In genomic region chr7:4492284-4493224, GRCm38 (mm10) we compare ENCODE assay signal across 9 mouse cellular contexts. TPM values are rescaled to one million over a fixed set of nuclear protein-coding genes. Genes with fewer than 3 reads are reported as not detected.
A peak's percentile ranks its signal among the peaks of the same experiment; 100 is the strongest.
DNase-seq lines count a peak whose midpoint lies in the region; ATAC-seq and TF ChIP-seq lines count a peak whose summit lies in the region.
"Had no signal": no experiment of that assay in that cellular context is flagged by ENCODE, and none has a peak within 500 bp of the region (broad histone marks: within the 10 kb centered on the region; RNA-seq: fewer than 3 reads in every experiment).

No protein-coding gene starts in this region.

- no peaks in the 10 kb centered on the region for H3K9me3 ChIP-seq in lung, embryonic 16.5 days (ENCODE audit: control insufficient read depth, low read length)
- no peaks in the 10 kb centered on the region for H3K9me3 ChIP-seq in limb, embryonic 14.5 days (ENCODE audit: control insufficient read depth, low read length)
- H3K9me3 ChIP-seq in midbrain, postnatal 0 days (ENCODE audit: low read length) = no peaks in the 10 kb centered on the region
- no peaks in the 10 kb centered on the region for H3K9me3 ChIP-seq in hindbrain, embryonic 14.5 days (ENCODE audit: control insufficient read depth, low read length)
- H3K9me3 ChIP-seq: embryonic facial prominence, embryonic 12.5 days had no signal

- no peaks in the 10 kb centered on the region for H3K27me3 ChIP-seq in lung, embryonic 16.5 days (ENCODE audit: control insufficient read depth, insufficient read depth, low read depth, low read length)
- no peaks in the 10 kb centered on the region for H3K27me3 ChIP-seq in limb, embryonic 14.5 days (ENCODE audit: control insufficient read depth, insufficient read depth, low read length)
- H3K27me3 ChIP-seq in splenic B cell, adult 2 months (ENCODE audit: control insufficient read depth, insufficient read depth, low read length, poor library complexity, severe bottlenecking) = no peaks in the 10 kb centered on the region
- no peaks in the 10 kb centered on the region for H3K27me3 ChIP-seq in midbrain, postnatal 0 days (ENCODE audit: insufficient read depth, low read length)
- H3K27me3 ChIP-seq in hindbrain, embryonic 14.5 days (ENCODE audit: control insufficient read depth, insufficient read depth, low read length) = no peaks in the 10 kb centered on the region
- H3K27me3 ChIP-seq: embryonic facial prominence, embryonic 12.5 days had no signal

- H3K4me2 ChIP-seq in lung, embryonic 16.5 days (ENCODE audit: low read depth, low read length) = no peak overlapping the region
- H3K4me2 ChIP-seq in limb, embryonic 14.5 days (replicated peaks; ENCODE audit: low read depth, low read length, severe bottlenecking) = no peak overlapping the region
- H3K4me2 ChIP-seq in midbrain, postnatal 0 days (ENCODE audit: low read depth, low read length, poor library complexity, severe bottlenecking) = no peak overlapping the region
- no peak overlapping the region for H3K4me2 ChIP-seq in hindbrain, embryonic 14.5 days (replicated peaks)
- H3K4me2 ChIP-seq: embryonic facial prominence, embryonic 12.5 days had no signal

- TF ChIP-seq CTCF in layer of hippocampus, adult 2 months (conservative IDR thresholded peaks at IDR 0.05) = no peak
- no peak for TF ChIP-seq CTCF in midbrain, postnatal 0 days (IDR thresholded peaks at IDR 0.05)

- 0 out of 2 replicates have a peak, but pooled peaks cover 6% of the 10 kb centered on the region for H3K4me1 ChIP-seq in lung, embryonic 16.5 days (replicated peaks; ENCODE audit: control insufficient read depth, insufficient read depth, low read length)
- H3K4me1 ChIP-seq in brown adipose tissue, adult 24 weeks (ENCODE audit: control insufficient read depth, insufficient read depth, insufficient read length, low read length) = peaks cover 25% of the 10 kb centered on the region
- H3K4me1 ChIP-seq in limb, embryonic 14.5 days (ENCODE audit: control insufficient read depth, insufficient read depth, low read length) = no peaks in the 10 kb centered on the region
- no peaks in the 10 kb centered on the region for H3K4me1 ChIP-seq in midbrain, postnatal 0 days (ENCODE audit: insufficient read depth, low read length)
- no peaks in the 10 kb centered on the region for H3K4me1 ChIP-seq in hindbrain, embryonic 14.5 days (replicated peaks; ENCODE audit: control insufficient read depth, insufficient read depth, low read length)
- H3K4me1 ChIP-seq: embryonic facial prominence, embryonic 12.5 days had no signal

- H3K9ac ChIP-seq in lung, embryonic 16.5 days (ENCODE audit: low read length) = no peak overlapping the region
- H3K9ac ChIP-seq in limb, embryonic 14.5 days (ENCODE audit: low read depth, low read length, severe bottlenecking) = peak overlapping the region; percentile 13; the same call in 1 of the 2 replicates
- H3K9ac ChIP-seq in midbrain, postnatal 0 days (replicated peaks; ENCODE audit: low read length, poor library complexity, severe bottlenecking) = no peak overlapping the region
- no peak overlapping the region for H3K9ac ChIP-seq in hindbrain, embryonic 14.5 days
- H3K9ac ChIP-seq: embryonic facial prominence, embryonic 12.5 days had no signal

- no peak for DNase-seq in lung, postnatal 14 days
- DNase-seq in limb, embryonic 14.5 days (ENCODE audit: low spot score) = no peak
- DNase-seq in splenic B cell, adult 2 months (ENCODE audit: low read depth, low spot score) = peak; percentile 54
- no peak for DNase-seq in layer of hippocampus, adult 2 months (ENCODE audit: low spot score in 2 of 2)
- DNase-seq in midbrain, postnatal 0 days (ENCODE audit: low spot score) = no peak
- no peak for DNase-seq in hindbrain, embryonic 14.5 days (ENCODE audit: low spot score)

- peaks cover 22% of the 10 kb centered on the region for H3K36me3 ChIP-seq in lung, embryonic 16.5 days (ENCODE audit: control insufficient read depth, insufficient read depth, low read length)
- peaks cover 66% of the 10 kb centered on the region for H3K36me3 ChIP-seq in limb, embryonic 14.5 days (ENCODE audit: control insufficient read depth, insufficient read depth, low read length)
- H3K36me3 ChIP-seq in splenic B cell, adult 2 months (ENCODE audit: control insufficient read depth, insufficient read depth, low read length, poor library complexity, severe bottlenecking) = peaks cover 2% of the 10 kb centered on the region
- H3K36me3 ChIP-seq in midbrain, postnatal 0 days (ENCODE audit: insufficient read depth, low read length) = peaks cover 45% of the 10 kb centered on the region
- peaks cover 62% of the 10 kb centered on the region for H3K36me3 ChIP-seq in hindbrain, embryonic 14.5 days (replicated peaks; ENCODE audit: control insufficient read depth, insufficient read depth)

- H3K27ac ChIP-seq in lung, embryonic 16.5 days (ENCODE audit: low read length) = 0 out of 2 replicates have a peak overlapping the region, but pooled peaks have one; percentile 7
- peak overlapping the region; percentile 96 for H3K27ac ChIP-seq in brown adipose tissue, adult 24 weeks (replicated peaks; ENCODE audit: low read depth, low read length)
- no peak overlapping the region for H3K27ac ChIP-seq in limb, embryonic 14.5 days (replicated peaks; ENCODE audit: low read depth, low read length)
- H3K27ac ChIP-seq in layer of hippocampus, adult 2 months = no peak overlapping the region
- no peak overlapping the region for H3K27ac ChIP-seq in midbrain, postnatal 0 days (ENCODE audit: low read depth, low read length)
- H3K27ac ChIP-seq in hindbrain, embryonic 14.5 days = no peak overlapping the region
- H3K27ac ChIP-seq: embryonic facial prominence, embryonic 12.5 days had no signal

- 82% methylated on average over 13 of the region's 13 CpGs for WGBS in lung, embryonic 16.5 days
- WGBS in limb, embryonic 14.5 days = 73% methylated on average over 13 of the region's 13 CpGs
- WGBS in midbrain, postnatal 0 days = 89% methylated on average over 13 of the region's 13 CpGs
- WGBS in hindbrain, embryonic 14.5 days = 91% methylated on average over 13 of the region's 13 CpGs

- TF ChIP-seq POLR2A in limb, embryonic 14.5 days (IDR thresholded peaks at IDR 0.05; ENCODE audit: borderline replicate concordance, extremely low read depth, insufficient read depth, insufficient read length) = no peak

- ATAC-seq in lung, embryonic 16.5 days (ENCODE audit: low read depth) = peak; percentile 60
- ATAC-seq in limb, embryonic 14.5 days (ENCODE audit: low FRiP score, low read depth) = no peak
- ATAC-seq in midbrain, postnatal 0 days (ENCODE audit: low FRiP score) = no peak
- ATAC-seq in hindbrain, embryonic 14.5 days (ENCODE audit: low FRiP score) = no peak

- no peak overlapping the region for H3K4me3 ChIP-seq in lung, embryonic 16.5 days (ENCODE audit: low read length)
- H3K4me3 ChIP-seq in brown adipose tissue, adult 24 weeks (ENCODE audit: insufficient read depth, low read depth, low read length) = 0 out of 2 replicates have a peak overlapping the region, but pooled peaks have one; percentile 2
- H3K4me3 ChIP-seq in limb, embryonic 14.5 days (replicated peaks; ENCODE audit: low read length) = no peak overlapping the region
- no peak overlapping the region for H3K4me3 ChIP-seq in layer of hippocampus, adult 2 months
- H3K4me3 ChIP-seq in midbrain, postnatal 0 days (ENCODE audit: low read depth, low read length) = no peak overlapping the region
- no peak overlapping the region for H3K4me3 ChIP-seq in hindbrain, embryonic 14.5 days (replicated peaks; ENCODE audit: low read length)
- H3K4me3 ChIP-seq: embryonic facial prominence, embryonic 12.5 days had no signal

RNA-seq across cellular contexts. Expression of gene Ppp1r12c, which starts 8.9 kb away (rescaled TPM):
- polyA plus RNA-seq in lung, embryonic 16.5 days (2015; fragmentation: Nextera tagmentation; extraction: Ambion mirVana) = 20.1 and 21.0 TPM in 2 replicates
- 32.9 and 42.2 TPM in 2 replicates for polyA plus RNA-seq in brown adipose tissue, adult 24 weeks (2012; ENCODE audit: insufficient read depth, insufficient read length, missing spikeins)
- polyA plus RNA-seq in limb, embryonic 14.5 days (2012; rRNA removed) = 89.6 and 103 TPM in 2 replicates
- polyA plus RNA-seq in limb, embryonic 14.5 days (2014; fragmentation: Nextera tagmentation; extraction: Ambion mirVana) = 59.1 and 68.6 TPM in 2 replicates
- 100 to 1,000 TPM; 157 to 161 TPM for total RNA-seq in layer of hippocampus, adult 2 months (2021)
- total RNA-seq in midbrain, postnatal 0 days (2014; rRNA removed) = 75.5 and 114 TPM in 2 replicates
- 34.6 and 35.0 TPM in 2 replicates for polyA plus RNA-seq in midbrain, postnatal 0 days (2015; fragmentation: Nextera tagmentation; extraction: Ambion mirVana)
- 50.1 and 54.7 TPM in 2 replicates for polyA plus RNA-seq in hindbrain, embryonic 14.5 days (2014; fragmentation: Nextera tagmentation; extraction: Ambion mirVana)

RNA-seq across cellular contexts. Expression of gene Tnnt1, which starts 23.6 kb away (rescaled TPM):
- 28.6 and 34.6 TPM in 2 replicates for polyA plus RNA-seq in lung, embryonic 16.5 days (2015; fragmentation: Nextera tagmentation; extraction: Ambion mirVana)
- 25.6 and 40.1 TPM in 2 replicates for polyA plus RNA-seq in brown adipose tissue, adult 24 weeks (2012; ENCODE audit: insufficient read depth, insufficient read length, missing spikeins)
- 99.8 and 238 TPM in 2 replicates for polyA plus RNA-seq in limb, embryonic 14.5 days (2012; rRNA removed)
- 241 and 300 TPM in 2 replicates for polyA plus RNA-seq in limb, embryonic 14.5 days (2014; fragmentation: Nextera tagmentation; extraction: Ambion mirVana)
- 1 to 10 TPM; 1.7 to 4.0 TPM for total RNA-seq in layer of hippocampus, adult 2 months (2021)
- total RNA-seq in midbrain, postnatal 0 days (2014; rRNA removed) = 2.9 and 4.2 TPM in 2 replicates
- polyA plus RNA-seq in midbrain, postnatal 0 days (2015; fragmentation: Nextera tagmentation; extraction: Ambion mirVana) = 3.3 and 4.1 TPM in 2 replicates
- 1.8 and 3.9 TPM in 2 replicates for polyA plus RNA-seq in hindbrain, embryonic 14.5 days (2014; fragmentation: Nextera tagmentation; extraction: Ambion mirVana)

RNA-seq across cellular contexts. Expression of gene Tnni3, which starts 31.5 kb away (rescaled TPM):
- polyA plus RNA-seq in lung, embryonic 16.5 days (2015; fragmentation: Nextera tagmentation; extraction: Ambion mirVana) = 77.2 and 102 TPM in 2 replicates
- not detected in 2 replicates for polyA plus RNA-seq in brown adipose tissue, adult 24 weeks (2012; ENCODE audit: insufficient read depth, insufficient read length, missing spikeins)
- polyA plus RNA-seq in limb, embryonic 14.5 days (2012; rRNA removed) = 10.6 and 11.1 TPM in 2 replicates
- 2.8 and 2.9 TPM in 2 replicates for polyA plus RNA-seq in limb, embryonic 14.5 days (2014; fragmentation: Nextera tagmentation; extraction: Ambion mirVana)
- under 1 TPM in 1 of 2 experiments, not detected in 1; 0.64 TPM for total RNA-seq in layer of hippocampus, adult 2 months (2021)
- 4.1 TPM in 1 of 2 replicates, not detected in the other for total RNA-seq in midbrain, postnatal 0 days (2014; rRNA removed)
- polyA plus RNA-seq in midbrain, postnatal 0 days (2015; fragmentation: Nextera tagmentation; extraction: Ambion mirVana) = 1.4 and 1.7 TPM in 2 replicates
- 0.36 and 0.46 TPM in 2 replicates for polyA plus RNA-seq in hindbrain, embryonic 14.5 days (2014; fragmentation: Nextera tagmentation; extraction: Ambion mirVana)

RNA-seq across cellular contexts. Expression of gene Eps8l1, which starts 32.1 kb away (rescaled TPM):
- 21.3 and 23.6 TPM in 2 replicates for polyA plus RNA-seq in lung, embryonic 16.5 days (2015; fragmentation: Nextera tagmentation; extraction: Ambion mirVana)
- polyA plus RNA-seq in brown adipose tissue, adult 24 weeks (2012; ENCODE audit: insufficient read depth, insufficient read length, missing spikeins) = 2.2 and 2.3 TPM in 2 replicates
- 6.9 and 10.0 TPM in 2 replicates for polyA plus RNA-seq in limb, embryonic 14.5 days (2012; rRNA removed)
- polyA plus RNA-seq in limb, embryonic 14.5 days (2014; fragmentation: Nextera tagmentation; extraction: Ambion mirVana) = 1.9 and 6.5 TPM in 2 replicates
- 1 to 10 TPM; 7.8 to 8.9 TPM for total RNA-seq in layer of hippocampus, adult 2 months (2021)
- total RNA-seq in midbrain, postnatal 0 days (2014; rRNA removed) = 3.9 and 13.3 TPM in 2 replicates
- polyA plus RNA-seq in midbrain, postnatal 0 days (2015; fragmentation: Nextera tagmentation; extraction: Ambion mirVana) = 5.2 and 7.4 TPM in 2 replicates
- 6.6 and 7.3 TPM in 2 replicates for polyA plus RNA-seq in hindbrain, embryonic 14.5 days (2014; fragmentation: Nextera tagmentation; extraction: Ambion mirVana)

RNA-seq across cellular contexts. Expression of gene Dnaaf3, which starts 39.7 kb away (rescaled TPM):
- 4.7 TPM in 2 replicates for polyA plus RNA-seq in lung, embryonic 16.5 days (2015; fragmentation: Nextera tagmentation; extraction: Ambion mirVana)
- not detected in 2 replicates for polyA plus RNA-seq in brown adipose tissue, adult 24 weeks (2012; ENCODE audit: insufficient read depth, insufficient read length, missing spikeins)
- polyA plus RNA-seq in limb, embryonic 14.5 days (2012; rRNA removed) = 8.3 and 9.5 TPM in 2 replicates
- polyA plus RNA-seq in limb, embryonic 14.5 days (2014; fragmentation: Nextera tagmentation; extraction: Ambion mirVana) = 0.61 and 1.1 TPM in 2 replicates
- under 1 TPM; 0.47 to 0.64 TPM for total RNA-seq in layer of hippocampus, adult 2 months (2021)
- 0.80 and 2.4 TPM in 2 replicates for total RNA-seq in midbrain, postnatal 0 days (2014; rRNA removed)
- 1.3 and 1.7 TPM in 2 replicates for polyA plus RNA-seq in midbrain, postnatal 0 days (2015; fragmentation: Nextera tagmentation; extraction: Ambion mirVana)
- 1.0 and 1.5 TPM in 2 replicates for polyA plus RNA-seq in hindbrain, embryonic 14.5 days (2014; fragmentation: Nextera tagmentation; extraction: Ambion mirVana)

Comparison
In these comparisons a context has a peak if more than half of its experiments do, and no peak if none do; other contexts are left out.
1. H3K27ac ChIP-seq: peak in lung, embryonic 16.5 days (single experiment) and brown adipose tissue, adult 24 weeks (single experiment); none in limb, embryonic 14.5 days (single experiment), layer of hippocampus, adult 2 months (single experiment), midbrain, postnatal 0 days (single experiment) and hindbrain, embryonic 14.5 days (single experiment).